Mouse (Mus musculus) CH12.LX (cell line): ENCODE measurements around the gene Amh. TPM values are rescaled to one million over a fixed set of nuclear protein-coding genes. Genes with fewer than 3 reads are reported as not detected.

Experiments
- DNase-seq: peaks from one replicate; pipeline ENCODE4 v3.0.0-alpha.2; 2013; ENCODE audit errors: extremely low read depth
- H3K27ac ChIP-seq: 2 replicates; pipeline ENCODE4 v1.5.1; 2012; ENCODE audit warnings: low read depth, mild to moderate bottlenecking, control low read depth, moderate library complexity; ENCODE audit not compliant: insufficient read depth
- H3K27me3 ChIP-seq: replicated peaks from 2 replicates; pipeline ENCODE3; 2012; ENCODE audit warnings: inconsistent platforms
- H3K36me3 ChIP-seq, 2 experiments: replicated peaks in 1 of 2; 2 replicates each; pipeline versions ENCODE3 to v1.6.1; 2012; ENCODE audit warnings: inconsistent platforms in 1 of 2, low read length in 1 of 2, mild to moderate bottlenecking in 1 of 2, mixed read lengths in 1 of 2, moderate library complexity in 1 of 2; ENCODE audit not compliant: control insufficient read depth in 1 of 2, insufficient read depth in 1 of 2
- H3K4me1 ChIP-seq, 2 experiments: 2 replicates each; pipeline ENCODE4 v1.6.1; 2012; ENCODE audit warnings: inconsistent platforms in 1 of 2, moderate library complexity in 1 of 2; ENCODE audit not compliant: insufficient read depth in 2 of 2, control insufficient read depth in 1 of 2
- H3K4me2 ChIP-seq: 2 replicates; pipeline ENCODE4 v1.6.1; 2012; ENCODE audit warnings: low read depth, mild to moderate bottlenecking, control low read depth; ENCODE audit not compliant: poor library complexity, insufficient read depth, severe bottlenecking
- H3K4me3 ChIP-seq, 3 experiments: fragments of 150-350 bp in 1 of 3; sonication (generic) in 1 of 3; replicated peaks in 1 of 3; 2 replicates each; pipeline versions ENCODE3 to v1.5.1; 2011 to 2012; ENCODE audit warnings: low read depth in 2 of 3, low read length in 2 of 3, mild to moderate bottlenecking in 2 of 3, moderate library complexity in 2 of 3, control low read depth in 1 of 3, improper control_type of control experiment in 1 of 3, inconsistent platforms in 1 of 3, mixed read lengths in 1 of 3; ENCODE audit not compliant: poor library complexity in 1 of 3
- H3K79me2 ChIP-seq: replicated peaks from 2 replicates; pipeline ENCODE4 v1.6.1; 2012; ENCODE audit warnings: mild to moderate bottlenecking, moderate library complexity; ENCODE audit not compliant: control insufficient read depth, poor library complexity, insufficient read depth, severe bottlenecking; ENCODE audit errors: extremely low read depth
- H3K9ac ChIP-seq: 2 replicates; pipeline ENCODE4 v1.6.1; 2012; ENCODE audit warnings: low read depth, mild to moderate bottlenecking, control low read depth, moderate library complexity; ENCODE audit not compliant: insufficient read depth
- H3K9me3 ChIP-seq: replicated peaks from 2 replicates; pipeline ENCODE3; 2012; ENCODE audit warnings: low read length, inconsistent platforms, mixed read lengths
- CHD1 ChIP-seq: IDR thresholded peaks from 2 replicates; pipeline ENCODE4 v1.6.1; 2012; ENCODE audit warnings: low read depth, low read length, improper control_type of control experiment, inconsistent platforms
- CHD2 ChIP-seq: IDR thresholded peaks from 2 replicates; pipeline ENCODE4 v1.6.1; 2011; ENCODE audit warnings: low read length, improper control_type of control experiment
- CTCF ChIP-seq, 2 experiments: IDR thresholded peaks in 1 of 2; conservative IDR thresholded peaks in 1 of 2; 2 replicates each; pipeline ENCODE4 v1.5.1; 2011 to 2012; ENCODE audit warnings: low read depth in 2 of 2, low read length in 2 of 2, improper control_type of control experiment in 1 of 2, inconsistent platforms in 1 of 2, mild to moderate bottlenecking in 1 of 2, moderate library complexity in 1 of 2
- E2F4 ChIP-seq: IDR thresholded peaks from 2 replicates; pipeline ENCODE4 v1.6.1; 2011; ENCODE audit warnings: low read depth, low read length, improper control_type of control experiment; ENCODE audit not compliant: insufficient replicate concordance
- ELF1 ChIP-seq: IDR thresholded peaks from 2 replicates; pipeline ENCODE4 v1.6.1; 2014; ENCODE audit warnings: low read depth, mild to moderate bottlenecking, inconsistent platforms, low read length, improper control_type of control experiment
- EP300 ChIP-seq: IDR thresholded peaks from 2 replicates; pipeline ENCODE4 v1.6.1; 2011; ENCODE audit warnings: low read length, improper control_type of control experiment
- ETS1 ChIP-seq: conservative IDR thresholded peaks from 2 replicates; pipeline ENCODE4 v1.6.1; 2012; ENCODE audit warnings: low read depth, mild to moderate bottlenecking, inconsistent platforms, low read length, improper control_type of control experiment, moderate library complexity
- JUND ChIP-seq: conservative IDR thresholded peaks from 2 replicates; pipeline ENCODE4 v1.6.1; 2011; ENCODE audit warnings: low read depth, low read length, improper control_type of control experiment
- MAFK ChIP-seq: IDR thresholded peaks from 2 replicates; pipeline ENCODE4 v1.6.1; 2011; ENCODE audit warnings: low read length, improper control_type of control experiment; ENCODE audit not compliant: insufficient replicate concordance
- MAX ChIP-seq: IDR thresholded peaks from 2 replicates; pipeline ENCODE4 v1.6.1; 2011; ENCODE audit warnings: low read length, improper control_type of control experiment
- MEF2A ChIP-seq: IDR thresholded peaks from 2 replicates; pipeline ENCODE4 v1.6.1; 2014; ENCODE audit warnings: low read depth, mild to moderate bottlenecking, inconsistent platforms, low read length, improper control_type of control experiment, borderline replicate concordance
- MXI1 ChIP-seq: IDR thresholded peaks from 2 replicates; pipeline ENCODE4 v1.6.1; 2011; ENCODE audit warnings: mild to moderate bottlenecking, low read depth, low read length, improper control_type of control experiment
- MYC ChIP-seq: IDR thresholded peaks from 2 replicates; pipeline ENCODE4 v1.6.1; 2011; ENCODE audit warnings: low read depth, mild to moderate bottlenecking, improper control_type of control experiment, low read length
- NELFE ChIP-seq: IDR thresholded peaks from 2 replicates; pipeline ENCODE4 v1.6.1; 2011; ENCODE audit warnings: low read depth, low read length, improper control_type of control experiment
- PAX5 ChIP-seq: IDR thresholded peaks from 2 replicates; pipeline ENCODE4 v1.6.1; 2012; ENCODE audit warnings: low read length, inconsistent platforms, mixed read lengths
- POLR2AphosphoS2 ChIP-seq: IDR thresholded peaks from 2 replicates; pipeline ENCODE4 v1.6.1; 2011; ENCODE audit warnings: low read depth, low read length, improper control_type of control experiment
- RAD21 ChIP-seq: IDR thresholded peaks from 2 replicates; pipeline ENCODE4 v1.6.1; 2011; ENCODE audit warnings: low read depth, mild to moderate bottlenecking, low read length, improper control_type of control experiment, moderate library complexity
- SIN3A ChIP-seq: IDR thresholded peaks from 2 replicates; pipeline ENCODE4 v1.6.1; 2012; ENCODE audit warnings: low read length, improper control_type of control experiment, inconsistent platforms
- USF1 ChIP-seq: IDR thresholded peaks from 2 replicates; pipeline ENCODE4 v1.6.1; 2014; ENCODE audit warnings: low read depth, mild to moderate bottlenecking, inconsistent platforms, low read length, improper control_type of control experiment
- USF2 ChIP-seq: conservative IDR thresholded peaks from 2 replicates; pipeline ENCODE4 v1.6.1; 2011; ENCODE audit warnings: low read depth, low read length, improper control_type of control experiment
- ZKSCAN1 ChIP-seq: IDR thresholded peaks from 2 replicates; pipeline ENCODE4 v1.6.1; 2012; ENCODE audit warnings: low read depth, inconsistent platforms, low read length, improper control_type of control experiment, borderline replicate concordance
- ZMIZ1 ChIP-seq: IDR thresholded peaks from 2 replicates; pipeline ENCODE4 v1.6.1; 2012; ENCODE audit warnings: low read depth, mild to moderate bottlenecking, inconsistent platforms, low read length, improper control_type of control experiment
- ZNF384 ChIP-seq: IDR thresholded peaks from 2 replicates; pipeline ENCODE4 v1.6.1; 2012; ENCODE audit warnings: low read depth, low read length, improper control_type of control experiment, inconsistent platforms
- dilution Hi-C: fragments of 300-500 bp; cut with MboI; formaldehyde crosslinking; loops from 2 replicates; pipeline ENCODE4 v1.14.3; 2020; ENCODE audit warnings: low sequenced_read_pairs; ENCODE audit not compliant: extremely low pct_unique_long_range_greater_than_20kb, extremely low pct_ligation_motif_present
- in situ Hi-C: fragments of 300-500 bp; cut with MboI; formaldehyde crosslinking; loops from 3 replicates; pipeline ENCODE4 v1.14.3; 2019; ENCODE audit warnings: low sequenced_read_pairs, low pct_ligation_motif_present, low pct_unique_long_range_greater_than_20kb, mixed read lengths
- polyA plus RNA-seq: library from polyadenylated mRNA; unstranded; fragments of >175 nt; gene quantifications from 2 replicates; pipeline ENCODE4 v1.2.1, GENCODE M21; 2012; ENCODE audit warnings: low read depth; ENCODE audit not compliant: insufficient read length
- total RNA-seq, 2 experiments: library from RNA; depleted of rRNA; stranded (reverse); fragments of 300-350 nt in 1 of 2; fragments of >200 nt in 1 of 2; gene quantifications; 2 replicates each; pipeline ENCODE4 v1.2.3; 2012 to 2014

Amh gene
- total and polyA plus RNA-seq, 3 experiments = 0.43 to 1.1 (median 0.59) TPM

GRCm38 (mm10) chr10:80845055-80845693, 40.1 kb downstream of the Amh start:
- Histone ChIP-seq H3K4me2 (no peak overlapping the region), H3K27ac (no peak overlapping the region), H3K79me2 (no peaks in the 10 kb centered on the region), H3K9ac (no peak overlapping the region), H3K36me3 (peaks cover 0 to 12% of the 10 kb centered on the region in 2 experiments), H3K27me3 (peaks cover 43% of the 10 kb centered on the region), H3K4me1 (peaks cover 6 to 19% of the 10 kb centered on the region in 2 experiments), H3K9me3 (no peaks in the 10 kb centered on the region), H3K4me3 (no peak overlapping the region)
- dilution Hi-C loops = no loop called here
- DNase-seq = no peak
- TF ChIP-seq CHD1 (no peak), CHD2 (no peak), MYC (no peak), NELFE (no peak), PAX5 (no peak), ELF1 (no peak)
- in situ Hi-C loops = no loop called here

- in situ Hi-C loops = no loop called here
- DNase-seq = no peak
- H3K4me2 ChIP-seq = no peak overlapping the region
- H3K9ac ChIP-seq = no peak overlapping the region
- peaks cover 43% of the 10 kb centered on the region for H3K27me3 ChIP-seq
- no peaks in the 10 kb centered on the region for H3K79me2 ChIP-seq
- no peak overlapping the region for H3K27ac ChIP-seq
- H3K4me1 ChIP-seq = peaks cover 6 to 19% of the 10 kb centered on the region in 2 experiments
- no peak for TF ChIP-seq JUND
- no peak for TF ChIP-seq MAX
- no peak for TF ChIP-seq E2F4
- TF ChIP-seq MEF2A = no peak
- no peak for TF ChIP-seq ZMIZ1
- TF ChIP-seq MAFK = no peak
- dilution Hi-C loops = no loop called here
- H3K9me3 ChIP-seq = no peaks in the 10 kb centered on the region
- H3K4me3 ChIP-seq = no peak overlapping the region
- H3K36me3 ChIP-seq = peaks cover 0 to 17% of the 10 kb centered on the region in 2 experiments
Observed at GRCm38 (mm10) chr10:80845732-80846131, 40.7 kb downstream of the Amh start.

- Histone ChIP-seq H3K79me2 (no peaks in the 10 kb centered on the region), H3K9ac (no peak overlapping the region), H3K27me3 (peaks cover 19% of the 10 kb centered on the region), H3K9me3 (no peaks in the 10 kb centered on the region), H3K27ac (no peak overlapping the region), H3K4me1 (peaks cover 6 to 22% of the 10 kb centered on the region in 2 experiments), H3K36me3 (peaks cover 20 to 43% of the 10 kb centered on the region in 2 experiments), H3K4me3 (no peak overlapping the region), H3K4me2 (no peak overlapping the region)
- in situ Hi-C loops (no loop called here), dilution Hi-C loops (no loop called here)
- peak; percentile 88 for DNase-seq
- TF ChIP-seq USF1 (no peak), CTCF (conservative IDR thresholded peaks at IDR 0.05 in 1 of 2, IDR thresholded peaks at IDR 0.05 in 1 of 2; ENCODE audit: low read depth in 2 of 2, low read length in 2 of 2) (no peak), ZNF384 (no peak), ZMIZ1 (no peak), MEF2A (no peak), POLR2AphosphoS2 (no peak), MAX (no peak), ELF1 (no peak), USF2 (no peak), EP300 (no peak), PAX5 (no peak), ZKSCAN1 (no peak), RAD21 (no peak), SIN3A (no peak), CHD1 (no peak), MXI1 (no peak), ETS1 (no peak)
Observed at GRCm38 (mm10) chr10:80848571-80848970, 43.5 kb downstream of the Amh start.
